Comparison of ENCODE assay signal across 9 mouse cellular contexts in genomic region chr19:18673116-18673515, GRCm38 (mm10). TPM values are rescaled to one million over a fixed set of nuclear protein-coding genes. Genes with fewer than 3 reads are reported as not detected.
DNase-seq lines count a peak whose midpoint lies in the region; ATAC-seq lines count a peak whose summit lies in the region.
"Had no signal": no experiment of that assay in that cellular context is flagged by ENCODE, and none has a peak within 500 bp of the region (broad histone marks: within the 10 kb centered on the region; RNA-seq: fewer than 3 reads in every experiment).

No protein-coding gene starts in this region.

- no peaks in the 10 kb centered on the region for H3K9me3 ChIP-seq in kidney, embryonic 14.5 days (ENCODE audit: control insufficient read depth, low read length)
- no peaks in the 10 kb centered on the region for H3K9me3 ChIP-seq in hindbrain, embryonic 15.5 days
- no peaks in the 10 kb centered on the region for H3K9me3 ChIP-seq in midbrain, embryonic 15.5 days

- no peak for ATAC-seq in kidney, embryonic 14.5 days (ENCODE audit: low FRiP score, low TSS enrichment)
- no peak for ATAC-seq in hindbrain, embryonic 15.5 days (ENCODE audit: low FRiP score, low read depth)
- no peak for ATAC-seq in midbrain, embryonic 15.5 days (replicated peaks)
- no peak for ATAC-seq in inflammation-experienced regulatory T-cells, adult 6 months

- WGBS in kidney, embryonic 14.5 days, result 37% methylated on average over 4 of the region's 4 CpGs
- WGBS in hindbrain, embryonic 15.5 days, result 9% methylated on average over 4 of the region's 4 CpGs
- WGBS in midbrain, embryonic 15.5 days, result 7% methylated on average over 4 of the region's 4 CpGs

- no peaks in the 10 kb centered on the region for H3K36me3 ChIP-seq in kidney, embryonic 14.5 days (ENCODE audit: control insufficient read depth, insufficient read depth, low read length)
- H3K36me3 ChIP-seq in hindbrain, embryonic 15.5 days, result no peaks in the 10 kb centered on the region
- H3K36me3 ChIP-seq in midbrain, embryonic 15.5 days (replicated peaks), result no peaks in the 10 kb centered on the region

- H3K27me3 ChIP-seq in kidney, embryonic 14.5 days (ENCODE audit: control insufficient read depth, insufficient read depth, low read length), result no peaks in the 10 kb centered on the region
- H3K27me3 ChIP-seq in hindbrain, embryonic 15.5 days, result no peaks in the 10 kb centered on the region
- no peaks in the 10 kb centered on the region for H3K27me3 ChIP-seq in midbrain, embryonic 15.5 days (replicated peaks)

- DNase-seq in kidney, adult 18-20 months, result no peak
- peak; percentile 93 for DNase-seq in ZHBTc4 (ENCODE audit: low read depth, low spot score)
- DNase-seq in cerebellum, adult 18-20 months, result no peak
- no peak for DNase-seq in adrenal gland, postnatal 4 days (ENCODE audit: low spot score in 2 of 2)
- DNase-seq: lung, postnatal 10 days had no signal

- peaks cover 18% of the 10 kb centered on the region for H3K4me1 ChIP-seq in kidney, embryonic 14.5 days (ENCODE audit: control insufficient read depth, insufficient read depth, low read length)
- peaks cover 29% of the 10 kb centered on the region for H3K4me1 ChIP-seq in hindbrain, embryonic 15.5 days (replicated peaks)
- H3K4me1 ChIP-seq in midbrain, embryonic 15.5 days, result peaks cover 21% of the 10 kb centered on the region

- peak overlapping the region; percentile 34; the same call in 1 of the 2 replicates for H3K9ac ChIP-seq in kidney, embryonic 14.5 days (ENCODE audit: low read depth, low read length)
- H3K9ac ChIP-seq in hindbrain, embryonic 15.5 days, result 0 out of 2 replicates have a peak overlapping the region, but pooled peaks have one; percentile 31
- peak overlapping the region; percentile 9; the same call in 1 of the 2 replicates for H3K9ac ChIP-seq in midbrain, embryonic 15.5 days

- H3K27ac ChIP-seq in kidney, embryonic 14.5 days (ENCODE audit: low read depth, low read length), result no peak overlapping the region
- no peak overlapping the region for H3K27ac ChIP-seq in hindbrain, embryonic 15.5 days (replicated peaks)
- H3K27ac ChIP-seq in midbrain, embryonic 15.5 days, result no peak overlapping the region

- H3K4me3 ChIP-seq in kidney, embryonic 14.5 days (ENCODE audit: low read length), result peak overlapping the region; percentile 78; the same call in 1 of the 2 replicates
- peak overlapping the region; percentile 94 for H3K4me3 ChIP-seq in hindbrain, embryonic 15.5 days
- peak overlapping the region; percentile 10; the same call in 1 of the 2 replicates for H3K4me3 ChIP-seq in midbrain, embryonic 15.5 days

- peak overlapping the region; percentile 56 for H3K4me2 ChIP-seq in kidney, embryonic 14.5 days (replicated peaks; ENCODE audit: low read depth, low read length)
- peak overlapping the region; percentile 75 for H3K4me2 ChIP-seq in hindbrain, embryonic 15.5 days
- H3K4me2 ChIP-seq in midbrain, embryonic 15.5 days, result peak overlapping the region; percentile 55

RNA-seq across cellular contexts. Expression of gene Carnmt1, which starts 2.6 kb away (rescaled TPM):
- polyA plus RNA-seq in kidney, embryonic 14.5 days (2014; fragmentation: Nextera tagmentation; extraction: Ambion mirVana), result 44.8 TPM in 2 replicates
- polyA plus RNA-seq in hindbrain, embryonic 15.5 days (2015; fragmentation: Nextera tagmentation; extraction: Ambion mirVana), result 15.2 and 19.3 TPM in 2 replicates
- polyA plus RNA-seq in midbrain, embryonic 15.5 days (2015; fragmentation: Nextera tagmentation; extraction: Ambion mirVana), result 11.2 and 13.6 TPM in 2 replicates
- 1 to 10 TPM; 3.2 to 5.2 (median 3.8) TPM for polyA plus RNA-seq in inflammation-experienced regulatory T-cells, adult 6 months (2017; shearing (Covaris generic))
- total RNA-seq in adrenal gland, postnatal 4 days (2021), result 10 to 100 TPM; 17.3 to 19.1 TPM

RNA-seq across cellular contexts. Expression of gene D030056L22Rik, which starts 39.9 kb away (rescaled TPM):
- polyA plus RNA-seq in kidney, embryonic 14.5 days (2014; fragmentation: Nextera tagmentation; extraction: Ambion mirVana), result 47.8 and 49.5 TPM in 2 replicates
- 57.1 TPM in 2 replicates for polyA plus RNA-seq in hindbrain, embryonic 15.5 days (2015; fragmentation: Nextera tagmentation; extraction: Ambion mirVana)
- polyA plus RNA-seq in midbrain, embryonic 15.5 days (2015; fragmentation: Nextera tagmentation; extraction: Ambion mirVana), result 45.7 and 50.8 TPM in 2 replicates
- polyA plus RNA-seq in inflammation-experienced regulatory T-cells, adult 6 months (2017; shearing (Covaris generic)), result 1 to 10 TPM; 2.5 to 5.9 (median 3.0) TPM
- 10 to 100 TPM; 13.1 to 14.2 TPM for total RNA-seq in adrenal gland, postnatal 4 days (2021)

RNA-seq across cellular contexts. Expression of gene Nmrk1, which starts 41.4 kb away (rescaled TPM):
- 17.8 and 18.5 TPM in 2 replicates for polyA plus RNA-seq in kidney, embryonic 14.5 days (2014; fragmentation: Nextera tagmentation; extraction: Ambion mirVana)
- 9.3 and 10.0 TPM in 2 replicates for polyA plus RNA-seq in hindbrain, embryonic 15.5 days (2015; fragmentation: Nextera tagmentation; extraction: Ambion mirVana)
- polyA plus RNA-seq in midbrain, embryonic 15.5 days (2015; fragmentation: Nextera tagmentation; extraction: Ambion mirVana), result 6.6 and 7.2 TPM in 2 replicates
- polyA plus RNA-seq in inflammation-experienced regulatory T-cells, adult 6 months (2017; shearing (Covaris generic)), result 10 to 100 TPM in 1 of 3 experiments, 1 to 10 TPM in 2; 6.7 to 16.1 (median 8.9) TPM
- 10 to 100 TPM; 14.5 to 17.7 TPM for total RNA-seq in adrenal gland, postnatal 4 days (2021)

RNA-seq across cellular contexts. Expression of gene Ostf1, which starts 41.5 kb away (rescaled TPM):
- polyA plus RNA-seq in kidney, embryonic 14.5 days (2014; fragmentation: Nextera tagmentation; extraction: Ambion mirVana), result 96.8 and 101 TPM in 2 replicates
- 53.1 and 56.7 TPM in 2 replicates for polyA plus RNA-seq in hindbrain, embryonic 15.5 days (2015; fragmentation: Nextera tagmentation; extraction: Ambion mirVana)
- polyA plus RNA-seq in midbrain, embryonic 15.5 days (2015; fragmentation: Nextera tagmentation; extraction: Ambion mirVana), result 37.2 and 42.4 TPM in 2 replicates
- polyA plus RNA-seq in inflammation-experienced regulatory T-cells, adult 6 months (2017; shearing (Covaris generic)), result 100 to 1,000 TPM in 1 of 3 experiments, 10 to 100 TPM in 2; 87.5 to 260 (median 96.7) TPM
- total RNA-seq in adrenal gland, postnatal 4 days (2021), result 10 to 100 TPM; 76.7 to 76.9 TPM

Comparison
In these comparisons a context has a peak if more than half of its experiments do, and no peak if none do; other contexts are left out.
1. H3K4me3 ChIP-seq: peak in every context shown above with its lines; median percentile 94 in hindbrain, embryonic 15.5 days; 78 in kidney, embryonic 14.5 days; 10 in midbrain, embryonic 15.5 days.